Mouse (Mus musculus): ENCODE results near the gene Dkk1. TPM values are rescaled to one million over a fixed set of nuclear protein-coding genes. Genes with fewer than 3 reads are reported as not detected.

Gene Dkk1
- 0.51 TPM for polyA plus RNA-seq (2017; shearing (Covaris generic))

DNA sequence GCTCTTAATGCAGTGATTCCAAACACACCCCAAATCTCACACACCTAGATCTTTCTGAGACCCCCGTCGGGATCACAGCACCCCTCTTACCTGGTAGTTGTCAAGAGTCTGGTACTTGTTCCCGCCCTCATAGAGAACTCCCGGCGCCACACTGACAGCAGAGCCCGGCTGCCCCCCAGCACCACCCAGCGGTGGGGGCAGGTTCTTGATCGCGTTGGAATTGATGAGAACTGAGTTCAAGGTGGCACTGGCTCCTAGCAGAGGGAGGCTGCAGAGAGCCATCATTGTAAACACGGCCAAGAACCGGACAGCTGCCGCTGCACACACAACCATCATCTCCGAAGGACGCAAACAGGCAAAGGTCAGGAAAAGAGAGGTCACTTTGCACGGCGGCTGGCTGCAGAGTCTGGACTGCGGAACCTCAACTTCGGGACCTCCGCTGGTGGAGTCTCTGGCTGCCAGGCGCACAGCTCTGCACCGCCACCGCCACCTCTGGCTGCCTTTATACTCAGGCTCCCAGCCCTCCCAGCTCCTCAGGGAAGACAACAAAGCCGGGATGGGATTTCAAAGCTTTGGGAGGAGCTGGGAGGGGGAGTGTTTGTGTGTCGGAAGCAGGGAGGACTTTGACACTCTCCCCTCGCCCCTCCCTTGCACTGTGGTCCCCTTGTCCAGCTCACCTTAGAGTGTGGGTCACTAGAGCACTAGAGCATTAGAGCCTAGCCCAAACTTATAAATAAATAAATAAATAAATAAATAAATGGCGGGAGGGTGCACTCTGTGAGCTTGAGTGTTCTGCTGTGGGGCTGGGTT is at the start of gene Dkk1:
Gene Dkk1, minus strand, starts transcription at position 622 of the 810 bp plus-strand sequence.

